Mouse (Mus musculus): Measurements from ENCODE around the gene Vsig2.

DNA sequence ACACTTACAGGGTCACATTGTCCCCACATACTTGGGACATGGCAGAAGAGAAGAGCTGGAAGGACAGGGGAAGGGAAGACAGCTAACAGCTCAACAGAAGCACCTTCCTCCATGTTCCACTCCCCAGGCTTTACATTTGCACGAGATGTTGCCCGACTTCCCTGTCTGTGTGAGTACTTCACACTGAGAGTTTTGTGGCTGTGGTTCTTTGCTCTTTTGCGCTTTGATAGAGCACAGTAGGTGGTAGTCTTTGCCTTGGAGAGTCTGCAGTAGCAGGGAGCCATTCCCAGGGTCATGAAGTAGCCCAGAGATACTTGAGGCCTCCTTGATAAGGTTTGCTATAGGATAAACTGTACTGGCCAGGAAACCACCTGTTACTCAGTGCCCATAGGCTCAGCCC lies 38.9 kb upstream of the Vsig2 start:
- no peak for TF ChIP-seq CTCF (IDR thresholded peaks at IDR 0.05)
- no peak for TF ChIP-seq POLR2A (IDR thresholded peaks at IDR 0.05; ENCODE audit: insufficient read depth, low read depth, low read length)
- no peak for TF ChIP-seq EP300 (IDR thresholded peaks at IDR 0.05; ENCODE audit: insufficient read depth, low read depth, low read length)
